Mouse (Mus musculus): ENCODE results near the gene Gm11492.

DNA sequence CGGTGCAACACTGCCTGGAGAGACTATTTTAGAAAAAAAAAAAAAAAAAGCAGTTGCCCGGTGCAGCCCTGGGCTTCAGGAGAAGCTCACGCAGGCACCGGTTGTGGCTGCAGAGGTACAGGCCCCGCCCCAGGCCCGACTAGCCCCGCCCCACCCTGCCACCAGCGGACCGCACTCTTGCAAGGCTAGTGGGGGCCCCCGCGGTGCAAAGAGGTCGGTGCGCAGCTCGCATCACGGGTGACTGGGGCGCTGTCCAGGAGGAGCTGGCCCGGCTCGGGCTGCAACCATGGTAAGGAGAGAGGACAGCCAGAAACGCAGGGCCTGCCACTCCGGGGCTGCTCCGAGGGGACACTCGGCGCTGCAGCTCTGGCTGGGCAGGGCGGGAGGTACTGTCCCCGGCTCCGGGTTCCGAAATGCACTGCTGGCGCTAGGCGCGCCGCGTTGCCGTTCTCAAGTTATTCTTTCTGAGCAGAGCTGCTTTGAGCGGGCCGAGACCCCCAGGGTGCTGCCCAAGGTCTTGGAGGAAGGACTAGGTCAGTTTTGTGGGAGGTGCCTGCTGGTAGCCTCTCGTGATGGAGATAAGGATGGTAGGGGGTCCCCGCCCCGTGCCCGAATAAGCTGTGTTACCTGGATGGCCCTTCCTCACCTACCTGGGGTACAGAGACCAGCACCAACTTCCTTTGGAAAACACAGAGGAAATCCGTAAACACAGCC is 12.0 kb downstream of the Gm11492 start:
- no peak for TF ChIP-seq CTCF (IDR thresholded peaks at IDR 0.05)
- TF ChIP-seq POLR2A (IDR thresholded peaks at IDR 0.05; ENCODE audit: insufficient read depth, low read depth, low read length): peak; percentile 56

Data from heart, adult 2 months (tissue).